Mouse (Mus musculus): ENCODE data around the gene Pfn3.

DNA sequence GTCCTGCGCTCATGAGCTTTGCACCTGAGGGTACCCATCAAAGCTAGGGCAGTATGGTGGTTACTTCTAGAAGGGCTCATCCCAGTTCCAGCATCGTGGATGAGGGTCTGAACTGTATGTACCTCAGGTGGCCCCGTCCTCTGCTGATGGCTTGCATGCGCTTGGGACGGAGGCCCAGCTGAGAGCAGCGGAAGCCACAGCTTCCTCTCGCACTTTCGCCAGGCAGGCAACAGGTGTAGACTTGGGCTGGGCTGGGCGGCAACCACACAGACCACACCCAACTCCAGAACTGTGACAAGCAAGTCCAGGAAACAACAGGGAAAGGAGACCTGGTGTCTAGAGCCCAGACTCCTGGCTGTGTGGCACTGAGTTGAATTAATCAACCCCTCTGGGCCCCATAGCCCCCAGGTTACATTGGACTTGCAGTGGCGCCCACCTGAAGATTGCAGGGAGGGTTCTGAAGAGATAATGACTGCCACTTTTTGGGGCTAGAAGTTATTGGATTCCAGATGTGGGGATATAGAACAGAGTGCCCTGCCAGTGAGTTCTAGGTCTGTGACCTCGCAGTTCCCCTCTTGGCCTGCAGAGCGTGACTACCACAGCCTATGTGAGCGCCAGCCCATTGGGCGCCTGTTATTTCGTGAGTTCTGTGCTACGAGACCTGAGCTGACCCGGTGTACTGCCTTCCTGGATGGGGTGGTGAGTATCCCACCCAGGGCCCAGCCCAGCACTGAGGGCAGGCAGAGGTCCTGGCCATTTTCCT is 34.8 kb upstream of the Pfn3 start:
- TF ChIP-seq GATA1 (IDR thresholded peaks at IDR 0.05; ENCODE audit: low read length) (no peak), TAL1 (IDR thresholded peaks at IDR 0.05; ENCODE audit: low read length) (no peak)
